Mouse (Mus musculus): ENCODE measurements around the gene Gsg1l2. TPM values are rescaled to one million over a fixed set of nuclear protein-coding genes. Genes with fewer than 3 reads are reported as not detected.
A peak's percentile ranks its signal among the peaks of the same experiment; 100 is the strongest.

Gene Gsg1l2
- polyA plus RNA-seq, 1 experiment from 2014 or later = not detected

GRCm38 (mm10) chr11:67805538-67805937 lies 31.1 kb downstream of the Gsg1l2 start:
- Histone ChIP-seq H3K27ac (ENCODE audit: low read depth, low read length) (no peak overlapping the region), H3K9ac (ENCODE audit: low read length) (no peak overlapping the region), H3K9me3 (replicated peaks; ENCODE audit: control insufficient read depth, low read length) (no peaks in the 10 kb centered on the region), H3K4me2 (ENCODE audit: low read length) (no peak overlapping the region), H3K36me3 (ENCODE audit: control insufficient read depth, insufficient read depth, low read length) (no peaks in the 10 kb centered on the region), H3K4me1 (ENCODE audit: control insufficient read depth, insufficient read depth, low read length) (no peaks in the 10 kb centered on the region), H3K27me3 (replicated peaks; ENCODE audit: control insufficient read depth, insufficient read depth, low read length) (no peaks in the 10 kb centered on the region), H3K4me3 (ENCODE audit: low read depth, low read length) (no peak overlapping the region)
- ATAC-seq (no peak), DNase-seq (ENCODE audit: low spot score) (no peak)
- WGBS = 91% methylated on average over 1 of the region's 1 CpGs

DNA sequence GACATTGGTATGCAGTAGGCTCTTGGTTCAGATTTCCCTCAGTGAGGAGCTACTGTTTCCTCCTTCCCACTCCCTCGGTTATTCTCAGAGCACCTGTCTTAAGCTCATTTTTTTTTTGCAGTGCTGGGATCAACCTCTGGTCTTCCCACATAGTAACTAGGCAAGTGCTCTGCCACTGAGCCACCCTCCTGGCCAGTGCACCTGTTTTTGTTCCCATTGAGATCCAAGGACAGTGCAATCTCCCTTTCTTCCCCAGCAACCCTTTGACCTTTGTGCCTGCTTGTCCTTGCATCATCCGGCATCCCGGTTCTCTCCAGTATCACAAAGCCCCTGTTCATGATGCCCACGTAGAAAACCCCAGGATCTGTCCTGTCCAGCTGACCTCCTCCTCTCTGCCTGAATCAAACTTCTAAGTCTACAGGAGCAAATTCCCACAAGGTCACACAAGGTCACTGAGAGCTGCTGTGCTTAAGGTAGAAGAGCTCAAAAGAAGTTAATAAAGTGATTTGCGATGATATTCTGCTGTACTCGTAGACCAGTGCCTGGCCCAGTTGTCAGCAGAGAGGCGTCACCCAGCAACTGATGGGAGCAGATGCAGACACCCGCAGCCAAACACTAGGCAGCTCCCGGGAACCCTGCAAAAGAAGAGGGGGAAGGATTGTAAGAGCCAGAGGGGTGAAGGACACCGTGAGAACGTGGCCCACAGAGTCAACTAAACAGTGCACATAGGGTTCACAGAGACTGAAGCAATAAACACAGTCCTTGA lies 32.6 kb downstream of the Gsg1l2 start:
- Histone ChIP-seq H3K9ac (ENCODE audit: low read length) (no peak overlapping the region), H3K4me3 (ENCODE audit: low read depth, low read length) (no peak overlapping the region), H3K9me3 (replicated peaks; ENCODE audit: control insufficient read depth, low read length) (no peaks in the 10 kb centered on the region), H3K36me3 (ENCODE audit: control insufficient read depth, insufficient read depth, low read length) (no peaks in the 10 kb centered on the region), H3K27me3 (replicated peaks; ENCODE audit: control insufficient read depth, insufficient read depth, low read length) (no peaks in the 10 kb centered on the region), H3K4me2 (ENCODE audit: low read length) (no peak overlapping the region), H3K27ac (ENCODE audit: low read depth, low read length) (no peak overlapping the region), H3K4me1 (ENCODE audit: control insufficient read depth, insufficient read depth, low read length) (no peaks in the 10 kb centered on the region)
- ATAC-seq (no peak), DNase-seq (ENCODE audit: low spot score) (no peak)
- 88% methylated on average over 11 of the region's 11 CpGs for WGBS

GRCm38 (mm10) chr11:67808051-67808450 lies 33.6 kb downstream of the Gsg1l2 start:
- H3K9me3 ChIP-seq (replicated peaks; ENCODE audit: control insufficient read depth, low read length) = no peaks in the 10 kb centered on the region
- no peak for DNase-seq (ENCODE audit: low spot score)

DNA sequence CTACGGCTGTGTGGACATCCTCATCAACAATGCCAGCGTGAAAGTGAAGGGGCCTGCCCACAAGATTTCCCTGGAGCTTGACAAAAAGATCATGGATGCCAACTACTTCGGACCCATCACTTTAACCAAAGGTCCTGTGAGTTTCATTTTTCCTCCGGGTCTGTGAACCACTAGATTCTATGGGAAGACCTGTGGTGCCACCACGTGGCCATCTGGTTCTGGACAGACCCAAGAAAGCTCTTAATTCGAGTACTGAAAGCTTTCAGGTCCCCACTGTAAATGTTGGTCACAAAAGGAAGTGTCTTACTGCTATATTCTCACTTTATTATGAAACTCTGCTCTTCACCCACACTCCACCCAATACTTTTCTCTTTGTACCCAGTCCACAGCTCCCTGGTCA lies 37.1 kb downstream of the Gsg1l2 start:
- Histone ChIP-seq H3K27ac (ENCODE audit: low read depth, low read length) (no peak overlapping the region), H3K4me1 (ENCODE audit: control insufficient read depth, insufficient read depth, low read length) (no peaks in the 10 kb centered on the region), H3K36me3 (ENCODE audit: control insufficient read depth, insufficient read depth, low read length) (no peaks in the 10 kb centered on the region), H3K4me3 (ENCODE audit: low read depth, low read length) (no peak overlapping the region), H3K4me2 (ENCODE audit: low read length) (no peak overlapping the region), H3K27me3 (replicated peaks; ENCODE audit: control insufficient read depth, insufficient read depth, low read length) (no peaks in the 10 kb centered on the region), H3K9ac (ENCODE audit: low read length) (no peak overlapping the region), H3K9me3 (replicated peaks; ENCODE audit: control insufficient read depth, low read length) (no peaks in the 10 kb centered on the region)
- DNase-seq (ENCODE audit: low spot score) (no peak), ATAC-seq (no peak)
- WGBS = 85% methylated on average over 6 of the region's 6 CpGs

More at GRCm38 (mm10) chr11:67808051-67808450, 33.6 kb downstream of the Gsg1l2 start:
- H3K27ac ChIP-seq (ENCODE audit: low read depth, low read length) = no peak overlapping the region
- no peaks in the 10 kb centered on the region for H3K36me3 ChIP-seq (ENCODE audit: control insufficient read depth, insufficient read depth, low read length)
- H3K4me2 ChIP-seq (ENCODE audit: low read length) = no peak overlapping the region
- H3K9ac ChIP-seq (ENCODE audit: low read length) = no peak overlapping the region
- H3K4me3 ChIP-seq (ENCODE audit: low read depth, low read length) = no peak overlapping the region
- H3K27me3 ChIP-seq (replicated peaks; ENCODE audit: control insufficient read depth, insufficient read depth, low read length) = no peaks in the 10 kb centered on the region
- H3K4me1 ChIP-seq (ENCODE audit: control insufficient read depth, insufficient read depth, low read length) = no peaks in the 10 kb centered on the region
- WGBS = 73% methylated on average over 5 of the region's 5 CpGs
- no peak for ATAC-seq

GRCm38 (mm10) chr11:67819604-67820003 lies 45.2 kb downstream of the Gsg1l2 start:
- no peak; the same call in 1 of the 2 replicates for ATAC-seq

GRCm38 (mm10) chr11:67820221-67820620 lies 45.8 kb downstream of the Gsg1l2 start:
- no peaks in the 10 kb centered on the region for H3K27me3 ChIP-seq (replicated peaks; ENCODE audit: control insufficient read depth, insufficient read depth, low read length)
- H3K9ac ChIP-seq (ENCODE audit: low read length) = no peak overlapping the region
- DNase-seq (ENCODE audit: low spot score) (peak; percentile 56), ATAC-seq (peak; percentile 44; the same call in 1 of the 2 replicates)
- no peaks in the 10 kb centered on the region for H3K4me1 ChIP-seq (ENCODE audit: control insufficient read depth, insufficient read depth, low read length)
- H3K36me3 ChIP-seq (ENCODE audit: control insufficient read depth, insufficient read depth, low read length) = no peaks in the 10 kb centered on the region
- H3K4me3 ChIP-seq (ENCODE audit: low read depth, low read length) = no peak overlapping the region
- H3K9me3 ChIP-seq (replicated peaks; ENCODE audit: control insufficient read depth, low read length) = no peaks in the 10 kb centered on the region
- no peak overlapping the region for H3K27ac ChIP-seq (ENCODE audit: low read depth, low read length)
- no peak overlapping the region for H3K4me2 ChIP-seq (ENCODE audit: low read length)
- 25% methylated on average over 4 of the region's 4 CpGs for WGBS

More at GRCm38 (mm10) chr11:67819604-67820003, 45.2 kb downstream of the Gsg1l2 start:
- Histone ChIP-seq H3K9me3 (replicated peaks; ENCODE audit: control insufficient read depth, low read length) (no peaks in the 10 kb centered on the region), H3K9ac (ENCODE audit: low read length) (no peak overlapping the region), H3K27me3 (replicated peaks; ENCODE audit: control insufficient read depth, insufficient read depth, low read length) (no peaks in the 10 kb centered on the region), H3K36me3 (ENCODE audit: control insufficient read depth, insufficient read depth, low read length) (no peaks in the 10 kb centered on the region), H3K4me3 (ENCODE audit: low read depth, low read length) (no peak overlapping the region), H3K4me1 (ENCODE audit: control insufficient read depth, insufficient read depth, low read length) (no peaks in the 10 kb centered on the region), H3K27ac (ENCODE audit: low read depth, low read length) (no peak overlapping the region), H3K4me2 (ENCODE audit: low read length) (peak overlapping the region; percentile 20; the same call in 1 of the 2 replicates)
- 14% methylated on average over 5 of the region's 5 CpGs for WGBS
- DNase-seq (ENCODE audit: low spot score) = peak; percentile 78

DNA sequence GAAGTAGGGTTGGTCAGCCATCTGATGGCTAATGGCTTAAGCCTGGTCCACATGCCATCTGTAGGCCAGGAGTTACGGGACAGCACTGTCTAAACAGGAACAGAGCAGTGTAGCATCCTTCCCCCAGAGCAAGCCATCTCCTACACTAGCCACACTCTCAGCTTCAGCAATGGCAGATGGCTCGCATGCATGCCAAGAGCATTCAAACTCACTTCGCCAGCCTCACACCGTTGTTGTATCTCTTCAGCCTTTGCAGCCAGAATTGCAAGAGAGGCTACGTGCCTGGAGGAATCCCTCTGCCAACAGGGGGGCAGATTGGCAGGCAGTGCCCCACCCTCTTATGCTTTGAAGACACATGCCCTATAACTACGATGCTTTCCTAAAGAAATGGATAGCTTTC lies 47.2 kb downstream of the Gsg1l2 start:
- Histone ChIP-seq H3K4me2 (ENCODE audit: low read length) (no peak overlapping the region), H3K36me3 (ENCODE audit: control insufficient read depth, insufficient read depth, low read length) (no peaks in the 10 kb centered on the region), H3K9ac (ENCODE audit: low read length) (no peak overlapping the region), H3K27ac (ENCODE audit: low read depth, low read length) (no peak overlapping the region), H3K4me3 (ENCODE audit: low read depth, low read length) (no peak overlapping the region), H3K27me3 (replicated peaks; ENCODE audit: control insufficient read depth, insufficient read depth, low read length) (no peaks in the 10 kb centered on the region), H3K4me1 (ENCODE audit: control insufficient read depth, insufficient read depth, low read length) (no peaks in the 10 kb centered on the region), H3K9me3 (replicated peaks; ENCODE audit: control insufficient read depth, low read length) (no peaks in the 10 kb centered on the region)
- DNase-seq (ENCODE audit: low spot score) = peak; percentile 73
- peak; percentile 77; the same call in 1 of the 2 replicates for ATAC-seq
- WGBS = 83% methylated on average over 6 of the region's 6 CpGs

DNA sequence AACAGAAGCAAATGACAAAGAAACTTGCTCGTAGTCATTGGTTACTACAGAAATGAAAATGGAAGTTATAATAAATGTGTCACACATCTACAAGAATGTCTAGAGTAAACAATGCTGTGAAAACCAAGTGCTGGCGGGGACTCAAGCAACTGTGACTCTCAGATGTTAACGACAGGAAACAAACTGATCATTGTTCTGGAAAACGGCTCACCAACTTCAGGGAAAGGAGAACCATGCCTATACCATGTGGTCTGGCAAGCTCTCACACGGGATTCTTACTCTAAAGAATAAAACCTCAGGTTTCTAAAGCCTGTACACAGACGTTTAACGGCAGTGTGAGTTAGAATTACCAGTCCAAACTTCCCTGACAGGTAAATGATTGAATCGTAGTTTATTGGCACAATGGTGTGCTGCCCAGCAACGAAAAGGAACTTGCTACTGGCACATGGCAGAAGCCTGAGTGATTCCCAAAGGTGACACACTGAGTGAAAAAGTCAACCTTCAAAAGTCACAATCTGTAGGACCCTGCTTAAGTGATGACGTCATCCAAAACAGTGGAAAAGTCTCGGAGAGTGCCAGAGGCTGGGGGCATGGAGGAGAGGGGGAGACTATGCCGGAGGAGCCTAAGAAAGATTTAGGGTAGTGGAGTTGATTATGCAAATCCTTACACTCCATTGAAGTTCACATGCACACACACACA lies 54.1 kb downstream of the Gsg1l2 start:
- WGBS = 44% methylated on average over 12 of the region's 12 CpGs
- Histone ChIP-seq H3K27me3 (replicated peaks; ENCODE audit: control insufficient read depth, insufficient read depth, low read length) (no peaks in the 10 kb centered on the region), H3K4me2 (ENCODE audit: low read length) (no peak overlapping the region), H3K27ac (ENCODE audit: low read depth, low read length) (no peak overlapping the region), H3K9me3 (replicated peaks; ENCODE audit: control insufficient read depth, low read length) (no peaks in the 10 kb centered on the region), H3K4me3 (ENCODE audit: low read depth, low read length) (no peak overlapping the region), H3K4me1 (ENCODE audit: control insufficient read depth, insufficient read depth, low read length) (no peaks in the 10 kb centered on the region), H3K9ac (ENCODE audit: low read length) (no peak overlapping the region), H3K36me3 (ENCODE audit: control insufficient read depth, insufficient read depth, low read length) (no peaks in the 10 kb centered on the region)
- DNase-seq (ENCODE audit: low spot score) = peak; percentile 6
- no peak for ATAC-seq

DNA sequence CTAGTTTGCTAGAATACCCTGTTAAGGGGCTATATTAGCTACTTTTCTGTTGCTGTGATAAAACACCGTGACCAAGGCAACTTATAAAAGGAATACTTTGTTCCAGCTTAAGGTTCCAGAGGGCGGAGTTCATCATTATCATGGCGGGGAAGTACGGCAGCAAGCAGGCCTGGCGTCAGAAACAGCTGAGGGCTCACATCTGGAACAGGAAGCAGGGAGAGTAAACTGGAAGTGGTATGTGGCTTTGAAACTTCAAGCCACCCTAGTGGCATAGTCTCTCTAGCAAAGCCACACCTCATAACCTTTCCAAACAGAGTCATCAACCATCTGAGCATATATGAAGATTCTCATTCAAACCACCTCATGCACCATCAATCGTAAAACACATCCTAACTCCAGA lies 55.1 kb downstream of the Gsg1l2 start:
- DNase-seq (ENCODE audit: low spot score) = no peak
- ATAC-seq = no peak
- WGBS = 88% methylated on average over 6 of the region's 6 CpGs
- Histone ChIP-seq H3K4me2 (ENCODE audit: low read length) (no peak overlapping the region), H3K4me1 (ENCODE audit: control insufficient read depth, insufficient read depth, low read length) (no peaks in the 10 kb centered on the region), H3K27ac (ENCODE audit: low read depth, low read length) (no peak overlapping the region), H3K36me3 (ENCODE audit: control insufficient read depth, insufficient read depth, low read length) (no peaks in the 10 kb centered on the region), H3K27me3 (replicated peaks; ENCODE audit: control insufficient read depth, insufficient read depth, low read length) (no peaks in the 10 kb centered on the region), H3K9ac (ENCODE audit: low read length) (no peak overlapping the region), H3K9me3 (replicated peaks; ENCODE audit: control insufficient read depth, low read length) (no peaks in the 10 kb centered on the region), H3K4me3 (ENCODE audit: low read depth, low read length) (no peak overlapping the region)

All from forebrain, embryonic 14.5 days (tissue).